Mouse (Mus musculus) thymus, postnatal 10 days (tissue): Measurements from ENCODE around the gene Fshr.
"Not testable (repeated sequence)": the region's sequence is repeated elsewhere in the genome, so short reads cannot be mapped to it uniquely, and the experiment has no call there.

Experiments
- DNase-seq, 2 experiments: peaks; one replicate each; pipeline ENCODE4 v3.0.0; 2021; ENCODE audit warnings: low spot score in 2 of 2

Gene Fshr

GRCm38 (mm10) chr17:89200575-89200974 lies at the start of gene Fshr:
TSS of gene Fshr (minus strand) at chr17:89200675.
- DNase-seq, result no peak

GRCm38 (mm10) chr17:89202181-89202580 lies 1.7 kb upstream of the Fshr start:
- DNase-seq, result no peak

- no peak for DNase-seq
These were observed 26.9 kb downstream of the Fshr start for GRCm38 (mm10) chr17:89173545-89173944.

GRCm38 (mm10) chr17:89164773-89165172 lies 35.7 kb downstream of the Fshr start:
- no peak for DNase-seq

GRCm38 (mm10) chr17:89162475-89162874 lies 38.0 kb downstream of the Fshr start:
- no peak for DNase-seq

- DNase-seq, result not testable (repeated sequence)
These were observed 41.1 kb downstream of the Fshr start for GRCm38 (mm10) chr17:89159343-89159742.

- no peak for DNase-seq
These were observed 55.7 kb downstream of the Fshr start for GRCm38 (mm10) chr17:89144806-89145205.

- no peak for DNase-seq
These were observed 80.5 kb downstream of the Fshr start for GRCm38 (mm10) chr17:89120023-89120422.

GRCm38 (mm10) chr17:89119250-89119649 lies 81.2 kb downstream of the Fshr start:
- DNase-seq, result no peak

GRCm38 (mm10) chr17:89113944-89114343 lies 86.5 kb downstream of the Fshr start:
- DNase-seq, result no peak

- no peak for DNase-seq
These were observed 99.6 kb downstream of the Fshr start for GRCm38 (mm10) chr17:89100719-89101350.

- not testable (repeated sequence) for DNase-seq
These were observed 100.7 kb downstream of the Fshr start for GRCm38 (mm10) chr17:89099733-89100132.

GRCm38 (mm10) chr17:89089692-89090475 lies 110.6 kb downstream of the Fshr start:
- no peak for DNase-seq

GRCm38 (mm10) chr17:89082897-89083296 lies 117.6 kb downstream of the Fshr start:
- no peak for DNase-seq

- DNase-seq, result no peak
These were observed 120.8 kb downstream of the Fshr start for GRCm38 (mm10) chr17:89079706-89080105.

- DNase-seq, result no peak
These were observed 136.0 kb downstream of the Fshr start for GRCm38 (mm10) chr17:89064327-89065095.

- DNase-seq, result no peak
These were observed 138.0 kb downstream of the Fshr start for GRCm38 (mm10) chr17:89062348-89062949.

GRCm38 (mm10) chr17:89051031-89051563 lies 149.4 kb downstream of the Fshr start:
- no peak for DNase-seq

- no peak for DNase-seq
These were observed 151.4 kb downstream of the Fshr start for GRCm38 (mm10) chr17:89049071-89049470.

GRCm38 (mm10) chr17:89046016-89046415 lies 154.5 kb downstream of the Fshr start:
- DNase-seq, result no peak

- DNase-seq, result no peak
These were observed 163.8 kb downstream of the Fshr start for GRCm38 (mm10) chr17:89036723-89037122.

- DNase-seq, result no peak
These were observed 164.4 kb downstream of the Fshr start for GRCm38 (mm10) chr17:89036049-89036448.
